Mouse (Mus musculus) G1E (cell line): ENCODE results near the gene Sntb2.

ENCODE experiments used
- CTCF ChIP-seq: IDR thresholded peaks from 2 replicates; pipeline ENCODE4 v1.5.1; 2012; ENCODE audit warnings: low read depth, low read length, inconsistent platforms, mixed read lengths
- GATA1 ChIP-seq: IDR thresholded peaks from 2 replicates; pipeline ENCODE4 v1.6.1; 2012; ENCODE audit warnings: borderline replicate concordance, low read length, inconsistent platforms, mixed read lengths
- TAL1 ChIP-seq: conservative IDR thresholded peaks from 2 replicates; pipeline ENCODE4 v1.6.1; 2012; ENCODE audit warnings: low read depth, low read length, inconsistent platforms, mixed read lengths

- no peak for TF ChIP-seq TAL1
- no peak for TF ChIP-seq GATA1
- TF ChIP-seq CTCF, result no peak
Observed at GRCm38 (mm10) chr8:106888803-106889202, 46.7 kb upstream of the Sntb2 start.
